8 mouse cellular contexts compared by ENCODE assay signal in genomic region chr10:117982611-117983210, GRCm38 (mm10).
DNase-seq lines count a peak whose midpoint lies in the region; ATAC-seq lines count a peak whose summit lies in the region.

No protein-coding gene starts in this region.

- 26% methylated on average over 8 of the region's 8 CpGs for WGBS in liver, embryonic 11.5 days
- WGBS in liver, embryonic 12.5 days (ENCODE audit: insufficient replicate concordance): 13% methylated on average over 8 of the region's 8 CpGs
- WGBS in forebrain, embryonic 10.5 days: 57% methylated on average over 8 of the region's 8 CpGs

- no peak overlapping the region for H3K9ac ChIP-seq in liver, embryonic 11.5 days (ENCODE audit: low read depth, low read length)
- H3K9ac ChIP-seq in liver, embryonic 12.5 days: no peak overlapping the region

- peak overlapping the region; percentile 22; the same call in 1 of the 2 replicates for H3K4me2 ChIP-seq in liver, embryonic 11.5 days
- H3K4me2 ChIP-seq in liver, embryonic 12.5 days: no peak overlapping the region

- no peak overlapping the region for H3K27ac ChIP-seq in liver, embryonic 11.5 days (ENCODE audit: low read depth, low read length)
- H3K27ac ChIP-seq in liver, embryonic 12.5 days: no peak overlapping the region
- peak overlapping the region; percentile 6; the same call in 1 of the 2 replicates for H3K27ac ChIP-seq in forebrain, embryonic 10.5 days

- H3K9me3 ChIP-seq in liver, embryonic 11.5 days (ENCODE audit: control insufficient read depth, low read length): no peaks in the 10 kb centered on the region
- no peaks in the 10 kb centered on the region for H3K9me3 ChIP-seq in liver, embryonic 12.5 days (replicated peaks)
- H3K9me3 ChIP-seq in forebrain, embryonic 10.5 days: no peaks in the 10 kb centered on the region

- H3K4me1 ChIP-seq in liver, embryonic 11.5 days (replicated peaks; ENCODE audit: control insufficient read depth, insufficient read depth, low read length): 0 out of 2 replicates have a peak, but pooled peaks cover 3% of the 10 kb centered on the region
- no peaks in the 10 kb centered on the region for H3K4me1 ChIP-seq in liver, embryonic 12.5 days
- peaks cover 8% of the 10 kb centered on the region; the same call in 1 of the 2 replicates for H3K4me1 ChIP-seq in forebrain, embryonic 10.5 days

- DNase-seq in liver, embryonic 11.5 days (ENCODE audit: low spot score): no peak
- no peak for DNase-seq in forebrain, embryonic 10.5 days (ENCODE audit: extremely low spot score, low spot score)
- DNase-seq in lung, postnatal 14 days: peak; percentile 34
- DNase-seq in layer of hippocampus, postnatal 10 days (ENCODE audit: low spot score in 2 of 2): no peak
- DNase-seq in left cerebral cortex, adult 18-20 months (ENCODE audit: low spot score in 2 of 2): no peak
- DNase-seq in left cerebral cortex, postnatal 10 days (ENCODE audit: extremely low spot score in 1 of 2, low spot score in 2 of 2): no peak

- no peak for ATAC-seq in liver, embryonic 11.5 days (replicated peaks; ENCODE audit: low FRiP score)
- ATAC-seq in liver, embryonic 12.5 days: no peak
- ATAC-seq in inflammation-experienced regulatory T-cells, adult 6 months: peak; percentile 82

- H3K4me3 ChIP-seq in liver, embryonic 11.5 days (ENCODE audit: low read depth, low read length): no peak overlapping the region
- H3K4me3 ChIP-seq in liver, embryonic 12.5 days: no peak overlapping the region
- H3K4me3 ChIP-seq in forebrain, embryonic 10.5 days: no peak overlapping the region

- H3K27me3 ChIP-seq in liver, embryonic 11.5 days (replicated peaks; ENCODE audit: control insufficient read depth, insufficient read depth, low read length): no peaks in the 10 kb centered on the region
- H3K27me3 ChIP-seq in liver, embryonic 12.5 days (replicated peaks): no peaks in the 10 kb centered on the region
- H3K27me3 ChIP-seq in forebrain, embryonic 10.5 days (ENCODE audit: poor library complexity, severe bottlenecking): no peaks in the 10 kb centered on the region

- intact Hi-C loops in left cerebral cortex, postnatal 10 days (cut with DNase I): loop anchor here (2.0 kb wide), 1 partner anchor 136 kb away; the partner anchor contains the start of gene Rap1b

- H3K36me3 ChIP-seq in liver, embryonic 11.5 days (ENCODE audit: control insufficient read depth, insufficient read depth, low read length): no peaks in the 10 kb centered on the region
- no peaks in the 10 kb centered on the region for H3K36me3 ChIP-seq in liver, embryonic 12.5 days
- H3K36me3 ChIP-seq in forebrain, embryonic 10.5 days (replicated peaks): no peaks in the 10 kb centered on the region
